Mouse (Mus musculus): ENCODE results near the gene Filip1.

- TF ChIP-seq GATA1 (IDR thresholded peaks at IDR 0.05; ENCODE audit: borderline replicate concordance, low read length) (no peak), FLI1 (IDR thresholded peaks at IDR 0.05; ENCODE audit: low read length) (no peak)
These were observed 118.0 kb downstream of the Filip1 start for GRCm38 (mm10) chr9:79894665-79895064.
